Mouse (Mus musculus): ENCODE results near the gene Utp4. TPM values are rescaled to one million over a fixed set of nuclear protein-coding genes. Genes with fewer than 3 reads are reported as not detected.

The Utp4 gene
- total and polyA plus RNA-seq, 3 experiments, result 80.6 to 202 (median 156) TPM

- no peak for TF ChIP-seq ZC3H11A (IDR thresholded peaks at IDR 0.05; ENCODE audit: low read depth, low read length)
Measured at GRCm38 (mm10) chr8:106892210-106892805, 1.1 kb upstream of the Utp4 start (continued).

- Histone ChIP-seq H3K4me2 (ENCODE audit: insufficient read depth, low read depth, poor library complexity, severe bottlenecking) (peak overlapping the region; percentile 83; the same call in 1 of the 2 replicates), H3K79me2 (replicated peaks; ENCODE audit: control insufficient read depth, extremely low read depth, insufficient read depth, poor library complexity, severe bottlenecking) (peaks cover 80% of the 10 kb centered on the region), H3K36me3 (replicated peaks in 1 of 2; ENCODE audit: control insufficient read depth in 1 of 2, insufficient read depth in 1 of 2, low read length in 1 of 2) (peaks cover 21 to 55% of the 10 kb centered on the region in 2 experiments), H3K4me1 (ENCODE audit: control insufficient read depth in 1 of 2, insufficient read depth in 2 of 2) (peaks cover 21 to 63% of the 10 kb centered on the region in 2 experiments), H3K4me3 (replicated peaks in 1 of 3; ENCODE audit: low read depth in 2 of 3, low read length in 2 of 3, poor library complexity in 1 of 3) (peak overlapping the region; percentile 83 to 99 (median 87)), H3K27me3 (replicated peaks) (no peaks in the 10 kb centered on the region), H3K9me3 (replicated peaks; ENCODE audit: low read length) (no peaks in the 10 kb centered on the region), H3K27ac (ENCODE audit: insufficient read depth, low read depth) (peak overlapping the region; percentile 72), H3K9ac (ENCODE audit: insufficient read depth, low read depth) (peak overlapping the region; percentile 92)
- dilution Hi-C loops (cut with MboI; ENCODE audit: extremely low pct_ligation_motif_present, extremely low pct_unique_long_range_greater_than_20kb, low sequenced_read_pairs), result no loop called here
- peak; percentile 35 for DNase-seq (ENCODE audit: extremely low read depth)
- in situ Hi-C loops (cut with MboI; ENCODE audit: low pct_ligation_motif_present, low pct_unique_long_range_greater_than_20kb, low sequenced_read_pairs), result no loop called here
- TF ChIP-seq UBTF (IDR thresholded peaks at IDR 0.05; ENCODE audit: low read depth, low read length) (peak; percentile 39), ZMIZ1 (IDR thresholded peaks at IDR 0.05; ENCODE audit: low read depth, low read length) (no peak), MEF2A (IDR thresholded peaks at IDR 0.05; ENCODE audit: borderline replicate concordance, low read depth, low read length) (no peak), TBP (conservative IDR thresholded peaks at IDR 0.05; ENCODE audit: low read depth, low read length) (no peak), ETS1 (conservative IDR thresholded peaks at IDR 0.05; ENCODE audit: low read depth, low read length) (no peak), CTCF (conservative IDR thresholded peaks at IDR 0.05 in 1 of 2, IDR thresholded peaks at IDR 0.05 in 1 of 2; ENCODE audit: low read depth in 2 of 2, low read length in 2 of 2) (no peak), ELF1 (IDR thresholded peaks at IDR 0.05; ENCODE audit: low read depth, low read length) (no peak), USF2 (conservative IDR thresholded peaks at IDR 0.05; ENCODE audit: low read depth, low read length) (no peak), JUN (IDR thresholded peaks at IDR 0.05; ENCODE audit: insufficient read depth, low read depth, low read length) (no peak), MAFK (IDR thresholded peaks at IDR 0.05; ENCODE audit: insufficient replicate concordance, low read length) (no peak), POLR2A (IDR thresholded peaks at IDR 0.05; ENCODE audit: low read depth, low read length) (no peak), MAZ (IDR thresholded peaks at IDR 0.05; ENCODE audit: low read depth, low read length) (no peak; the same call in 1 of the 2 replicates), GABPA (IDR thresholded peaks at IDR 0.05; ENCODE audit: insufficient replicate concordance, low read depth, low read length) (no peak), EP300 (IDR thresholded peaks at IDR 0.05; ENCODE audit: low read length) (no peak), E2F4 (IDR thresholded peaks at IDR 0.05; ENCODE audit: insufficient replicate concordance, low read depth, low read length) (no peak), TCF12 (IDR thresholded peaks at IDR 0.05; ENCODE audit: low read depth, low read length) (no peak), IRF4 (IDR thresholded peaks at IDR 0.05; ENCODE audit: low read depth, low read length) (no peak), USF1 (IDR thresholded peaks at IDR 0.05; ENCODE audit: low read depth, low read length) (no peak), SIN3A (IDR thresholded peaks at IDR 0.05; ENCODE audit: low read length) (peak; percentile 24; the same call in 1 of the 2 replicates), RAD21 (IDR thresholded peaks at IDR 0.05; ENCODE audit: low read depth, low read length) (no peak), NELFE (IDR thresholded peaks at IDR 0.05; ENCODE audit: low read depth, low read length) (0 out of 2 replicates have a peak, but pooled peaks have one; percentile 28), ZNF384 (IDR thresholded peaks at IDR 0.05; ENCODE audit: low read depth, low read length) (no peak), HCFC1 (IDR thresholded peaks at IDR 0.05; ENCODE audit: low read depth, low read length) (peak; percentile 50; the same call in 1 of the 2 replicates), MXI1 (IDR thresholded peaks at IDR 0.05; ENCODE audit: low read depth, low read length) (no peak; the same call in 1 of the 2 replicates), SMC3 (IDR thresholded peaks at IDR 0.05; ENCODE audit: low read depth, low read length) (no peak), JUND (conservative IDR thresholded peaks at IDR 0.05; ENCODE audit: low read depth, low read length) (no peak), CHD2 (IDR thresholded peaks at IDR 0.05; ENCODE audit: low read length) (no peak; the same call in 1 of the 2 replicates), MAX (IDR thresholded peaks at IDR 0.05; ENCODE audit: low read length) (0 out of 2 replicates have a peak, but pooled peaks have one; percentile 35), MYC (IDR thresholded peaks at IDR 0.05; ENCODE audit: low read depth, low read length) (no peak), POLR2AphosphoS2 (IDR thresholded peaks at IDR 0.05; ENCODE audit: low read depth, low read length) (no peak; the same call in 1 of the 2 replicates), ZKSCAN1 (IDR thresholded peaks at IDR 0.05; ENCODE audit: borderline replicate concordance, low read depth, low read length) (no peak), NRF1 (IDR thresholded peaks at IDR 0.05; ENCODE audit: low read depth, low read length) (no peak), PAX5 (IDR thresholded peaks at IDR 0.05; ENCODE audit: low read length) (no peak), BHLHE40 (IDR thresholded peaks at IDR 0.05; ENCODE audit: low read depth, low read length) (no peak), CHD1 (IDR thresholded peaks at IDR 0.05; ENCODE audit: low read depth, low read length) (peak; percentile 55; the same call in 1 of the 2 replicates)
Measured at GRCm38 (mm10) chr8:106892806-106893451, 507 bp upstream of the Utp4 start.

All from CH12.LX (cell line).